Mouse (Mus musculus) neural tube, embryonic 11.5 days (tissue): ENCODE data around the gene 9530003J23Rik. TPM values are rescaled to one million over a fixed set of nuclear protein-coding genes. Genes with fewer than 3 reads are reported as not detected.
"Not testable (repeated sequence)": the region's sequence is repeated elsewhere in the genome, so short reads cannot be mapped to it uniquely, and the experiment has no call there.

ENCODE experiments used
- ATAC-seq: fragments of 200-750 bp; cut with Nextera tagmentation; 2 replicates; pipeline ENCODE4 v1.8.0; 2017; ENCODE audit warnings: moderate number of reproducible peaks, mild to moderate bottlenecking, moderate TSS enrichment, moderate library complexity; ENCODE audit not compliant: insufficient read depth, low FRiP score, low TSS enrichment
- DNase-seq: peaks from one replicate; pipeline ENCODE4 v3.0.0-alpha.2; 2015; ENCODE audit warnings: low spot score
- H3K27ac ChIP-seq: fragments of 300-500 bp; sonication (generic); 2 replicates; pipeline ENCODE4 v1.5.1; 2014; ENCODE audit warnings: low read depth, mild to moderate bottlenecking, low read length
- H3K27me3 ChIP-seq: fragments of 300-500 bp; sonication (generic); 2 replicates; pipeline ENCODE4 v1.6.1; 2014; ENCODE audit warnings: mild to moderate bottlenecking, low read length, mixed read lengths; ENCODE audit not compliant: control insufficient read depth, insufficient read depth
- H3K36me3 ChIP-seq: fragments of 300-500 bp; sonication (generic); 2 replicates; pipeline ENCODE4 v1.6.1; 2014; ENCODE audit warnings: mild to moderate bottlenecking, low read length, moderate library complexity, mixed read lengths; ENCODE audit not compliant: control insufficient read depth, insufficient read depth
- H3K4me1 ChIP-seq: fragments of 300-500 bp; sonication (generic); 2 replicates; pipeline ENCODE4 v1.6.1; 2014; ENCODE audit warnings: low read length, mixed read lengths; ENCODE audit not compliant: control insufficient read depth, insufficient read depth
- H3K4me2 ChIP-seq: fragments of 300-500 bp; sonication (generic); 2 replicates; pipeline ENCODE4 v1.6.1; 2014; ENCODE audit warnings: low read depth, mild to moderate bottlenecking, moderate library complexity
- H3K4me3 ChIP-seq: fragments of 300-500 bp; sonication (generic); 2 replicates; pipeline ENCODE4 v1.5.1; 2014; ENCODE audit warnings: low read depth, low read length
- H3K9ac ChIP-seq: fragments of 300-500 bp; sonication (generic); 2 replicates; pipeline ENCODE4 v1.6.1; 2014; ENCODE audit warnings: mild to moderate bottlenecking, low read length
- H3K9me3 ChIP-seq: fragments of 300-500 bp; sonication (generic); 2 replicates; pipeline ENCODE4 v1.6.1; 2016; ENCODE audit warnings: low read length; ENCODE audit not compliant: control insufficient read depth
- WGBS: fragments of 180-500 bp; shearing (Covaris S2); extraction: QIAGEN DNeasy Blood & Tissue Kit; methylation state at CpG from one replicate; pipeline ENCODE4 v1.1.7; 2014; 5-methylcytosine and 5-hydroxymethylcytosine counted together
- polyA plus RNA-seq: library from polyadenylated mRNA; unstranded; fragments of >200 nt; fragmentation: Nextera tagmentation; extraction: Ambion mirVana; gene quantifications from 2 replicates; pipeline ENCODE4 v1.2.1, GENCODE M21; 2014

The 9530003J23Rik gene
- polyA plus RNA-seq, result not detected in 2 replicates

- Histone ChIP-seq H3K36me3 (no peaks in the 10 kb centered on the region), H3K9ac (no peak within 1 kb of the TSS), H3K9me3 (no peaks in the 10 kb centered on the region), H3K27me3 (no peaks in the 10 kb centered on the region), H3K27ac (no peak within 1 kb of the TSS), H3K4me2 (no peak within 1 kb of the TSS), H3K4me3 (no peak within 1 kb of the TSS), H3K4me1 (no peaks in the 10 kb centered on the region)
- ATAC-seq, result no peak
- WGBS, result 91% methylated on average over 12 of the region's 12 CpGs
- no peak for DNase-seq
Observed at GRCm38 (mm10) chr10:117238603-117239002, at the start of gene 9530003J23Rik. TSS of gene 9530003J23Rik (minus strand) at chr10:117238703.

DNA sequence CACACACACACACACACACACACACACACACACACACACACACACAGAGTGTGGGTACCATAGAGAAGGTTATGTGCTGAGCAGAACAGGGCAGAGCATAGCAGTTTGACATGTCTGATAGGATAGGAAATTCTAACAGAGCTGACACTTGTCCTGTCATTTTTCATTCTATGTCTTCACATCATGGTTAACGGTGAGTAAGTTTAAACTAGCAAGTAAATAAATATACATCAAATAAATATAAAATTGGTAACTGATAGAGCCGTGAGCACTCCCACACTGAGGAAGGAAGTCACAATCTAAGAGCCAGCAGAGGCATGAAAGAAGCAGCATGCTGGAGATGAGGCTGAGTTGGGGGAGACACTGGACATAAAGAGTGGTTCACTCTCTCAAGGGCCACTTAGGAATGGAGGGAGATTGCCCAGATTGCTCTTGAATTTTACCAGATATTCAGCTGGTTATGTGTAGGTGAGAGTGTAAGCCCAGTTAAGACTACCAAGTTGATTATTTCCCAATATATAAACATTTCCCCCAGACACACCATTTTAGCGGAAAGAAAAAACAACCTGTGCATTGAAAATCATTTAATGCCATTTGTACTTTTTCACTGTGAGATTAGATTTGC, 48.8 kb upstream of the 9530003J23Rik start:
- H3K4me3 ChIP-seq, result no peak overlapping the region
- H3K4me1 ChIP-seq, result no peaks in the 10 kb centered on the region
- no peak overlapping the region for H3K4me2 ChIP-seq
- DNase-seq (no peak), ATAC-seq (no peak)
- H3K27ac ChIP-seq, result no peak overlapping the region
- H3K9ac ChIP-seq, result no peak overlapping the region
- H3K27me3 ChIP-seq, result no peaks in the 10 kb centered on the region
- no peaks in the 10 kb centered on the region for H3K36me3 ChIP-seq
- H3K9me3 ChIP-seq, result no peaks in the 10 kb centered on the region
- 87% methylated on average over 3 of the region's 3 CpGs for WGBS

- Histone ChIP-seq H3K27me3 (no peaks in the 10 kb centered on the region), H3K4me2 (no peak overlapping the region), H3K36me3 (no peaks in the 10 kb centered on the region), H3K9me3 (no peaks in the 10 kb centered on the region), H3K4me1 (no peaks in the 10 kb centered on the region), H3K27ac (no peak overlapping the region), H3K9ac (no peak overlapping the region), H3K4me3 (no peak overlapping the region)
- no peak for DNase-seq
- no peak for ATAC-seq
- WGBS, result 90% methylated on average over 6 of the region's 6 CpGs
Observed at GRCm38 (mm10) chr10:117286366-117286970, 48.0 kb upstream of the 9530003J23Rik start.

GRCm38 (mm10) chr10:117285584-117285983, 47.1 kb upstream of the 9530003J23Rik start:
- not testable (repeated sequence) for H3K4me2 ChIP-seq, H3K9ac ChIP-seq, H3K27ac ChIP-seq, H3K4me3 ChIP-seq, DNase-seq, H3K27me3 ChIP-seq, H3K36me3 ChIP-seq, H3K9me3 ChIP-seq, ATAC-seq, H3K4me1 ChIP-seq
- WGBS, result 92% methylated on average over 3 of the region's 7 CpGs

DNA sequence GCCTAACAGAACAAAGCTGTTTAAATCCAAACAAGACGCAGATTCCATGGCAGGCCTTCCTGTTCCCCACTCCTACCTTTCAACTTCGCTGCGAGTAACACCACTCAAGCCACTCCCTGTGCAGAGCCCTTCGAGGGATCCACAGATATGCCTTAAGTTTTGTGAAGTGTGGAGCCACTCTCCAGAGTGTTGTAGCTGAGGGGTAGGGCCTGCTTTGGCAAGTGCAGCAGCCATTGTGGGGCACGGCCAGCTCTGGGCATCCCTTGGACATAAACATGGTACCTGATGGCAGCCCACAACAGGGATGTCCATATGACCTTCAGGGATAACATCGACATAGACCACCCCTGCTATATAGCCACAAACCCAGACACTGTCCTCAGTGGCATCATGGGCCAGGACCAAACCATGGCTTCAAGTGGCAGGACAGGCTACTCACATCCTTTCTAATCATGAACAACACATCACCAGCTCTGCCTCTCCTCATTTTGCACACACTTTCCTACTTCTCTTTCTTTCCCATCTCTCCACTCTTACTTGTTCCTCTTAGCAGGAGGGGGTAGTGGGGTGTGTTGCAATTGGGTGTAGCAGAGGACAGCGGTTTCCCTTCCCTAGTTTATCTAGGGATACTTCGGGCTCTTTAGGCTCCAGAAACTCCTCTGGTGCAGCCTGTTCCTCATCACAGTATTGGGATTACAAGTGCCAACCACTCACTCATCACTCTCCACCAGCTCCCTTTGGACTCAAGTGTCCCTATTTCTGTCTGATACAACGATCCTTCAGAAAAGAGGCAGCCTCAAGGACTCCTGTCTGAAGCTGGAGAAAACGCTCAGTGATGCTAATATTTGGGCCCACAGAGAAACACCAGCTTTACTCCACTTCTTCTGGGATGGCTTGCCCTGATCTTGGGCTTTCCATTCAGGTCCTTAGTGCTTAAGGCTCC, 46.3 kb upstream of the 9530003J23Rik start:
- DNase-seq (no peak), ATAC-seq (no peak)
- WGBS, result 90% methylated on average over 10 of the region's 10 CpGs
- no peak overlapping the region for H3K4me3 ChIP-seq
- H3K9ac ChIP-seq, result no peak overlapping the region
- H3K4me2 ChIP-seq, result no peak overlapping the region
- H3K27me3 ChIP-seq, result no peaks in the 10 kb centered on the region
- H3K36me3 ChIP-seq, result no peaks in the 10 kb centered on the region
- no peak overlapping the region for H3K27ac ChIP-seq
- no peaks in the 10 kb centered on the region for H3K9me3 ChIP-seq
- no peaks in the 10 kb centered on the region for H3K4me1 ChIP-seq

- no peak overlapping the region for H3K9ac ChIP-seq
- no peaks in the 10 kb centered on the region for H3K9me3 ChIP-seq
- ATAC-seq (no peak), DNase-seq (no peak)
- H3K27ac ChIP-seq, result no peak overlapping the region
- H3K4me1 ChIP-seq, result no peaks in the 10 kb centered on the region
- H3K4me3 ChIP-seq, result no peak overlapping the region
- no peak overlapping the region for H3K4me2 ChIP-seq
- H3K27me3 ChIP-seq, result no peaks in the 10 kb centered on the region
- no peaks in the 10 kb centered on the region for H3K36me3 ChIP-seq
- 82% methylated on average over 7 of the region's 7 CpGs for WGBS
Observed at GRCm38 (mm10) chr10:117283871-117284577, 45.5 kb upstream of the 9530003J23Rik start.

- H3K9me3 ChIP-seq, H3K9ac ChIP-seq, DNase-seq, H3K4me3 ChIP-seq, ATAC-seq, H3K36me3 ChIP-seq, H3K27ac ChIP-seq, H3K27me3 ChIP-seq, H3K4me2 ChIP-seq, H3K4me1 ChIP-seq: not testable (repeated sequence)
- WGBS, result 83% methylated on average over 4 of the region's 4 CpGs
Observed at GRCm38 (mm10) chr10:117283196-117283595, 44.7 kb upstream of the 9530003J23Rik start.

DNA sequence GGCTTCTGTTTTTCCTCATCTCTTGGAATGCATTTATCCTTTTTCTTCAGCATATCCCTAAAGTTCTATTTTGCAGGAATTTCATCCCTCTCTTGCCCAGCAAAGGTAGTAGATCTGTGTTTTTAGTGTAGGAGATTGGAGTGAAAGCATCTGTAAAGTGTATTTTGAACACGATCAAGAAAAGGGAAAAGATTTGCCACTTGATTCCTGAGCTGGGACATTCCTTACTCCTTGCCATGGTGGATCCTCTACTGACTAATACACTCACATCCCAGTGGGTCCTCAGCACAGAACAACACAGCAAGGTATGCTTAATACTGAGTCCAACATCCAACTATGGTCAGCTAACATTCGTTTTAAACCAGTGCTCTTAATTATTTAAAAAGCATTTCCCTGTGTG, 44.0 kb upstream of the 9530003J23Rik start:
- H3K36me3 ChIP-seq, result no peaks in the 10 kb centered on the region
- H3K9me3 ChIP-seq, result no peaks in the 10 kb centered on the region
- H3K4me3 ChIP-seq, result no peak overlapping the region
- H3K9ac ChIP-seq, result no peak overlapping the region
- ATAC-seq (no peak), DNase-seq (no peak)
- no peak overlapping the region for H3K4me2 ChIP-seq
- H3K4me1 ChIP-seq, result no peaks in the 10 kb centered on the region
- no peaks in the 10 kb centered on the region for H3K27me3 ChIP-seq
- WGBS, result 83% methylated on average over 2 of the region's 2 CpGs
- no peak overlapping the region for H3K27ac ChIP-seq
